Mouse (Mus musculus) gastrocnemius, postnatal 10 days (tissue): ENCODE results near the gene Agpat1. TPM values are rescaled to one million over a fixed set of nuclear protein-coding genes. Genes with fewer than 3 reads are reported as not detected.

Experiments used
- DNase-seq: peaks from one replicate; pipeline ENCODE4 v3.0.0; 2021; ENCODE audit warnings: mixed read lengths
- total RNA-seq, 2 experiments: library from RNA; stranded (reverse); gene quantifications; 2 replicates each; pipeline ENCODE4 v1.2.3; 2021

Agpat1 gene
- total RNA-seq, 2 experiments from 2014 or later: 38.0 to 39.4 TPM

GRCm38 (mm10) chr17:34635671-34636070 is 31.6 kb downstream of the Agpat1 start:
- DNase-seq: no peak

DNA sequence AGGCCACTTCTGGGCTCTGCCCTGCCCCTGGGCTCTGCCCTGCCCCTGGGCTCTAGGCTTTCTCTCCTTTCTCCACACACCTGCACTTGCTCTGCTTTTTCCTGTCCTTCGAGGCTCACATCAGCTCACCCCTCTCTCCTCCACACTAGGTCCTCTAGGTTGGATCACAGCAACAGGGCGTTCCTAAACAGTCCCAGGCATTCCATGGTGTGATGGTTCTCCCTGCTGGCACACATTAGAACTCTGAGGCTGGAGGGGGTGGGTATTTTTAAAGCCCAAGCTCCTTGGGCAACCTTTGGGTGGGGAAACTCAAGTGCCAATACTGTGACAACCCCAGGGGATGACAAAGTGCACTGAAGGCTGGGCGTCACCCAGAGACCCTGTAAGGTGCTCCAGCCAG is 33.4 kb downstream of the Agpat1 start:
- no peak for DNase-seq

- DNase-seq: no peak
These were observed 35.6 kb downstream of the Agpat1 start for GRCm38 (mm10) chr17:34639461-34640255.

DNA sequence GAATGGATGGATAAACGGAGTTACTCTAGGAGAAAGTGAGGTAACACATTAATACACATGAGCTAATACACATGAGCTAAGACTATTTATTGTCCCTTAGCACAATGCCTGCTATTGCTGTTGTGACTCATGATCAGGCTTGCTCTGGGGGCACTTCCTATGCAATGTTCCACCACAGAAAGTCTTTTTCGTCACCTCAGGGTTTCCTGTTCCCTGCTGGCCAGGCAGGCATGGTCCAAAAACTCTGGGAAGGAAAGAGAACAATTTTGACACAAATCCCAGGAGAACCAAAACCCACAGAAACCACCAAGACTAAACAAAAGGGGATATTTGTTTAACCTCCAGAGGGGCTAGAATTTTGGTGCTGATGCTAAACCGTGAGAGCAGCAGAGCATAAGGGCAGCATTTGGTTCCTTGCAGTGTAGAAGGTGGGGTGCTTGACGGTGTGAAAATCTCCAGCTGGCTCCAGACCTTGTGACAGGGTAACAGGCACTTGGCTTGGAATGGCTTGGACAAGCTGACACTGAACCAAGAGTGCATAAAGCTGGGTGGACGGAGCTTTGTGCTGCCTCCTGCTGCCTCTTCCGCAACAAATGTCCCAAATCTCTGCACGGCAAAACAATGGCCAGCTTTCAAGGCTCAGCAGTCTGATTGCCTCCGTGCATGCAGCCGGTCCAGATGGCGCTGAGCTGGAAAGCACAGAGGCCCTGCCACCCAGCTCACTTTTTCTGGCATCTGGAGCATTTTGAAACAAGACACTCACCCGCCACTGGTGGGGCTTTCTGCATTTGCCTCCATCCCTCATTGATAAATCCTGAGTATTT is 36.9 kb downstream of the Agpat1 start:
- no peak for DNase-seq

- no peak for DNase-seq
These were observed 37.9 kb downstream of the Agpat1 start for GRCm38 (mm10) chr17:34641945-34642344.

GRCm38 (mm10) chr17:34643379-34643778 is 39.3 kb downstream of the Agpat1 start:
- no peak for DNase-seq

DNA sequence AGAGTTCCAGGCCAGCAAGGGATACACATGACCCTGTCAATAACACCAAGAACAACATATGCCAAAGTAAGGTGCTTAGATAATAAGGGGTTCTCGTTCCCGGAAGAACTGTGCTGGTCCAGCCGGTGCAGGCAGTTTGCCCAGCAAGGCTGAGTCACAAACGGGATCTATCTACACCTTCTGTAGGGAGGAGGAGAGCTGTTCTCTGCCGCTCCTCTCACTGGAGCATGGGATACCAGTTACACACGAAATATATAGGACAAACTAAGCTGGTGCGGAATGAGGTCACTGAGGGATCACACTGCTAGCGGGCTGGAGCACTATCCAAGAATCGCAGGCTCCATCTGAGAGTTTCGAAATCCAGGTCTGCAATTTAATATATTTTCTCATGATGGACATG is 39.9 kb downstream of the Agpat1 start:
- no peak for DNase-seq

- peak; percentile 90 for DNase-seq
These were observed 40.5 kb downstream of the Agpat1 start, which contains the start of gene Fkbpl for GRCm38 (mm10) chr17:34644608-34645007. TSS of gene Fkbpl (plus strand) at chr17:34644764.

GRCm38 (mm10) chr17:34645256-34645829 is 41.3 kb downstream of the Agpat1 start:
- no peak for DNase-seq

GRCm38 (mm10) chr17:34645831-34646511 is 41.9 kb downstream of the Agpat1 start:
- DNase-seq: no peak

DNA sequence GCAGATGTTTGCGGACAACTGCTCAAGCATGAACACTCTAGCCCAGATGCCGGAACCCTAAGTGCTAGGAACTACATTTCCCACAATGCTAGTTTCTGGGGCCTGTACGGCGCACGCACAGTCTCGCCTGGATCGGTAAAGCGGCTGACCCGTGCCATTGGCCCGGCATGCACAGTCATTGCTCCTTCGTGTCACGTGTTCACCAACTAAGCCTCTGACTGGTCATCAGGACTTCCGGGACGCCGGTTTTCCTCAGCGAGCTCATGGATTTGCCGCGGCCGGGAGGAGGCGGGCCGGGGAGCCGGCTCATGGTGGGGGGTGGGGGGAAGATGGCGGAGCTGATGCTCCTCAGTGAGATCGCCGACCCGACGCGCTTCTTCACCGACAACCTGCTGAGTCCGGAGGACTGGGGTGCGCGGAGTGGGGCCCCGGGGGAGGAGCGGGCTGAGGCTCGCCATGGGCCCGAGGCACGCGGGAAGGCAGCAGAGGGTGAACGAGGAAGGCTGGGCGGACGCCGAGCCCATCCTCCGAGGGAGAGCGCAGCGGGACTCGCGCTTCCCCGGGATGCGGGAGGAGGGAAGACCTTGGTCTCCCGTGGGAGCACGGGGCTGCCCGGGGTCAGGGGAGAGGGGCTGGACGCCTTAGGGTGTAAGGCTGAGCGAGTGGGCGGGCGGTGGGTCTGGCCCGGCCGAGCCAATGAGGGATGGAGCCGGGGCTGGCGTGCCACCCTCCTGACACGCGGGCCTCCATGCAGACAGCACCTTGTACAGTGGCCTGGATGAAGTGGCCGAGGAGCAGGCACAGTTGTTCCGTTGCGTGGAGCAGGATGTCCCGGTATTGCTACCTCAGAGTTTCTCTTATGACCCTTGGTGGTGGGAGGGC is 43.1 kb downstream of the Agpat1 start, which contains the start of gene Atf6b:
TSS of gene Atf6b (plus strand) at position 241 of the 882 bp plus-strand sequence.
- DNase-seq: peak; percentile 86

DNA sequence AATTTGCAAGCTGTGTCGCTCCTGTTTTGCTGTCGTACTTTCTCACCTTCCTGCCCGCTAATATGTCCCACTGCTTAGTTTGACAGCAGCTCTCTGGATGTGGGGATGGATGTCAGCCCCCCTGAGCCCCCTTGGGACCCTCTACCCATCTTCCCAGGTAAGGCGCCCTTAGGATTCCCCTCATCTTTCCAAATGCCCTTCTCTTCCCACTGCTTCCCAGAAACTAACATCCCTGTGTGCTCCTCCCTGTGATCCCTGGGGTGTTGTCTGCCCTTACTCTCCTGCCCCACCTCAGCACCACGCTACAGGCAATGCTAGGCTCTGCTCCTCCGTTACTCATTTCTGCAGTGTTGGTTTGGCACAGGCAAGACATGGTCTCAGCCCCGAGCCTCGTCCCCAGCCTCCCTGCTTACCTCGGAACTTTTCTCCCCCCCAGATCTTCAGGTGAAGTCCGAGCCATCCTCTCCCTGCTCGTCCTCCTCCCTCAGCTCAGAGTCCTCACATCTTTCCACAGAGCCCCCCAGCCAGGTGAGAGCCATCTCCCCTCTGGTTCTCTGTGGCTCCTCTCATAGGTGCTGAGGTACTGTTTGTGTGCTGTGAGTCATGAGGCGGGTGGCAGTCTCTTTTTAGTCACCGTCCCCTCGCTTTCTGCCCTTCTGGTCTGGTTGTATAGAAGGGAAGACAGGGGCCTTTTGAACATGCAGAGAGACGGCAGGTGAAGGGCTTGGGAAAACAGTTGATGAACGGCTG is 44.3 kb downstream of the Agpat1 start:
- DNase-seq: no peak

DNA sequence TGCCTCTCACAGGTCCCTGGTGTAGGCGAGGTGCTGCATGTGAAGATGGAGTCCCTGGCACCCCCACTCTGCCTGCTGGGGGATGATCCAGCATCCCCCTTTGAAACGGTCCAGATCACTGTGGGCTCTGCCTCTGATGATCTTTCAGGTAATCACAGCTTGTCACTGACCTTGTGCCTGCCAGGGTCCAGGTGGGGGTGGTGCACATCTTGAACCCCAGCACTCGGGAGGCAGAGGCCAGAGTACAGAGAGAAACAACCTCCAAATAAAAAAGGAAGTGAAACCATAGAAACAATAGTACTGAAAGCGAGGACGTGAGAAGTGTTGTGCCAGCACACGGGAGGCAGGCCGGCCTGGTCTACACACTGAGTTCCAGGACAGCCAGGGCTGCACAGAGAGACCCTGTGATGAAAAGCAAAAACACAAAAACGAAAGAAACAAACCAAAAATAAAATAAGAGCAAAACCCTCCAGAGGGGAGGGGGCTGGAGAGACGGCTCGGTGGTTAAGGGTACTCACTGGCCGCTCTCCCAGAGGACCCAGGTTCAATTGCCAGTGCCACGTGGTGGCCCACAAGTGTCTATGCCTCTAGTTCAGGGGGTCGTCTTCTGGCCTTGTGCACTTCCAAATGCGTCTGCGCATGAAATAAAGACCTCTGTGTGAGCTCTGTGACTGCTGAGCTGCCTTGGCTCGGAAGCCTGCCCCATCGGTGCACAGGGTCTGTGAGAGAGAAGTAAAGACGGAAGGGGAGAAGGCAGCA is 45.2 kb downstream of the Agpat1 start:
- DNase-seq: no peak

GRCm38 (mm10) chr17:34650781-34651180 is 46.7 kb downstream of the Agpat1 start:
- no peak for DNase-seq

GRCm38 (mm10) chr17:34651507-34652221 is 47.6 kb downstream of the Agpat1 start:
- DNase-seq: no peak

GRCm38 (mm10) chr17:34652546-34652945 is 48.5 kb downstream of the Agpat1 start:
- DNase-seq: no peak

- no peak for DNase-seq
These were observed 48.9 kb downstream of the Agpat1 start for GRCm38 (mm10) chr17:34652985-34653384.

- peak; percentile 74 for DNase-seq
These were observed 49.8 kb downstream of the Agpat1 start for GRCm38 (mm10) chr17:34653746-34654285.

DNA sequence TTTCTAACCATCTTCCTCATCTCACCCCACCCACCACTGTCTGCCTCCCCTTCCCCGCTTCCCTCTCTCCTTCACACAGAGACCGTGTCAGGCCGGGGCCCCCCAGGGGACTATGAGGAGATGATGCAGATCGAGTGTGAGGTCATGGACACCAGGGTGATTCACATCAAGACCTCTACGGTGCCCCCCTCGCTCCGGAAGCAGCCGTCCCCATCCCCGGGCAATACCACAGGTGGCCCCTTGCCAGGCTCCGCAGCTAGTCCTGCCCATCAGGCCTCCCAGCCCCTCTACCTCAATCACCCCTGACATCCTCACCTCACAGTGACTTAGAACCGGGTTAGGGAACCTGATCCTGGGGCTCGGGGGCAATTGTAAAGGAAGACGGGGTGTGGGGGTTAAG is 50.3 kb downstream of the Agpat1 start:
- DNase-seq: peak; percentile 53
